Mouse (Mus musculus): ENCODE measurements around the gene Panx3. TPM values are rescaled to one million over a fixed set of nuclear protein-coding genes. Genes with fewer than 3 reads are reported as not detected.
A peak's percentile ranks its signal among the peaks of the same experiment; 100 is the strongest.

Gene Panx3
- polyA plus RNA-seq, 1 experiment from 2014 or later = not detected

- Histone ChIP-seq H3K4me1 (replicated peaks; ENCODE audit: control insufficient read depth, insufficient read depth, low read length) (peaks cover 6% of the 10 kb centered on the region), H3K36me3 (ENCODE audit: control insufficient read depth, insufficient read depth, low read length) (no peaks in the 10 kb centered on the region), H3K9ac (ENCODE audit: low read length) (peak overlapping the region; percentile 72), H3K9me3 (ENCODE audit: control insufficient read depth, low read length) (no peaks in the 10 kb centered on the region), H3K4me3 (ENCODE audit: low read depth, low read length) (peak overlapping the region; percentile 67), H3K27ac (ENCODE audit: low read depth) (no peak overlapping the region), H3K4me2 (ENCODE audit: low read length) (peak overlapping the region; percentile 73), H3K27me3 (replicated peaks; ENCODE audit: control insufficient read depth, insufficient read depth, low read length) (no peaks in the 10 kb centered on the region)
- DNase-seq (ENCODE audit: low spot score) (no peak), ATAC-seq (replicated peaks; ENCODE audit: low FRiP score, low TSS enrichment, low read depth) (no peak; the same call in 1 of the 2 replicates)
- 24% methylated on average over 6 of the region's 6 CpGs for WGBS
These were observed 55.1 kb downstream of the Panx3 start for GRCm38 (mm10) chr9:37613911-37614280.

GRCm38 (mm10) chr9:37613182-37613910, 55.7 kb downstream of the Panx3 start, which contains the start of gene Spa17:
Spa17 (minus strand) TSS chr9:37613722.
- Histone ChIP-seq H3K27me3 (replicated peaks; ENCODE audit: control insufficient read depth, insufficient read depth, low read length) (no peaks in the 10 kb centered on the region), H3K9me3 (ENCODE audit: control insufficient read depth, low read length) (no peaks in the 10 kb centered on the region), H3K27ac (ENCODE audit: low read depth) (peak within 1 kb of the TSS; percentile 77), H3K4me3 (ENCODE audit: low read depth, low read length) (peak within 1 kb of the TSS; percentile 67), H3K9ac (ENCODE audit: low read length) (peak within 1 kb of the TSS; percentile 72), H3K36me3 (ENCODE audit: control insufficient read depth, insufficient read depth, low read length) (no peaks in the 10 kb centered on the region), H3K4me2 (ENCODE audit: low read length) (peak within 1 kb of the TSS; percentile 73), H3K4me1 (replicated peaks; ENCODE audit: control insufficient read depth, insufficient read depth, low read length) (peaks cover 6% of the 10 kb centered on the region)
- DNase-seq (ENCODE audit: low spot score) (peak; percentile 95), ATAC-seq (replicated peaks; ENCODE audit: low FRiP score, low TSS enrichment, low read depth) (peak; percentile 97)
- under 1% methylated on average over 45 of the region's 45 CpGs for WGBS

Other genes with a start within 250 kb of the Panx3 start
- gene Robo3, start 236.0 kb downstream of the Panx3 start, polyA plus RNA-seq (2014; fragmentation: Nextera tagmentation; extraction: Ambion mirVana) = not detected in 2 replicates
- 28.7 and 29.5 TPM in 2 replicates for gene Msantd2, start 179.9 kb downstream of the Panx3 start, polyA plus RNA-seq (2014; fragmentation: Nextera tagmentation; extraction: Ambion mirVana)
- gene Esam, start 141.2 kb downstream of the Panx3 start, polyA plus RNA-seq (2014; fragmentation: Nextera tagmentation; extraction: Ambion mirVana) = 47.2 and 50.4 TPM in 2 replicates
- gene Vsig2, start 130.0 kb downstream of the Panx3 start, polyA plus RNA-seq (2014; fragmentation: Nextera tagmentation; extraction: Ambion mirVana) = 2.9 and 6.3 TPM in 2 replicates
- 2.5 and 3.4 TPM in 2 replicates for gene Nrgn, start 116.3 kb downstream of the Panx3 start, polyA plus RNA-seq (2014; fragmentation: Nextera tagmentation; extraction: Ambion mirVana)
- 12.2 and 13.0 TPM in 2 replicates for gene Siae, start 113.5 kb downstream of the Panx3 start, polyA plus RNA-seq (2014; fragmentation: Nextera tagmentation; extraction: Ambion mirVana)
- gene Spa17, start 55.5 kb downstream of the Panx3 start, polyA plus RNA-seq (2014; fragmentation: Nextera tagmentation; extraction: Ambion mirVana) = 4.7 and 4.8 TPM in 2 replicates
- gene Tbrg1, start 11.9 kb downstream of the Panx3 start, polyA plus RNA-seq (2014; fragmentation: Nextera tagmentation; extraction: Ambion mirVana) = 166 and 169 TPM in 2 replicates
- gene Olfr160, start 47.0 kb upstream of the Panx3 start, polyA plus RNA-seq (2014; fragmentation: Nextera tagmentation; extraction: Ambion mirVana) = not detected in 2 replicates
- gene Olfr874, start 75.9 kb upstream of the Panx3 start, polyA plus RNA-seq (2014; fragmentation: Nextera tagmentation; extraction: Ambion mirVana) = not detected in 2 replicates
- gene Olfr875, start 102.6 kb upstream of the Panx3 start, polyA plus RNA-seq (2014; fragmentation: Nextera tagmentation; extraction: Ambion mirVana) = not detected in 2 replicates
- not detected in 2 replicates for gene Olfr876, start 133.8 kb upstream of the Panx3 start, polyA plus RNA-seq (2014; fragmentation: Nextera tagmentation; extraction: Ambion mirVana)
- gene Olfr877, start 185.0 kb upstream of the Panx3 start, polyA plus RNA-seq (2014; fragmentation: Nextera tagmentation; extraction: Ambion mirVana) = not detected in 2 replicates
- gene Olfr145, start 227.5 kb upstream of the Panx3 start, polyA plus RNA-seq (2014; fragmentation: Nextera tagmentation; extraction: Ambion mirVana) = not detected in 2 replicates
- not detected in 2 replicates for gene Olfr878, start 248.6 kb upstream of the Panx3 start, polyA plus RNA-seq (2014; fragmentation: Nextera tagmentation; extraction: Ambion mirVana)